Mouse (Mus musculus): Measurements from ENCODE around the gene Gadl1. TPM values are rescaled to one million over a fixed set of nuclear protein-coding genes. Genes with fewer than 3 reads are reported as not detected.
A peak's percentile ranks its signal among the peaks of the same experiment; 100 is the strongest.

Gadl1 gene
- polyA plus RNA-seq, 1 experiment from 2014 or later = 0.19 TPM

GRCm38 (mm10) chr9:115883413-115883812 is 25.8 kb upstream of the Gadl1 start:
- H3K9ac ChIP-seq (ENCODE audit: low read length) = no peak overlapping the region
- H3K9me3 ChIP-seq (ENCODE audit: control insufficient read depth, low read length) = no peaks in the 10 kb centered on the region
- no peaks in the 10 kb centered on the region for H3K36me3 ChIP-seq (ENCODE audit: control insufficient read depth, insufficient read depth, low read length)
- DNase-seq (ENCODE audit: low spot score) = no peak
- H3K4me3 ChIP-seq (ENCODE audit: low read depth, low read length) = no peak overlapping the region
- no peaks in the 10 kb centered on the region for H3K27me3 ChIP-seq (ENCODE audit: control insufficient read depth, insufficient read depth, low read length)
- no peaks in the 10 kb centered on the region for H3K4me1 ChIP-seq (replicated peaks; ENCODE audit: control insufficient read depth, insufficient read depth, low read length)
- H3K27ac ChIP-seq (ENCODE audit: low read depth, low read length) = no peak overlapping the region
- WGBS = 92% methylated on average over 5 of the region's 5 CpGs
- no peak for ATAC-seq (replicated peaks; ENCODE audit: low FRiP score)
- H3K4me2 ChIP-seq (ENCODE audit: low read depth, low read length, severe bottlenecking) = no peak overlapping the region

- 83% methylated on average over 5 of the region's 5 CpGs for WGBS
- Histone ChIP-seq H3K27me3 (ENCODE audit: control insufficient read depth, insufficient read depth, low read length) (no peaks in the 10 kb centered on the region), H3K4me1 (replicated peaks; ENCODE audit: control insufficient read depth, insufficient read depth, low read length) (no peaks in the 10 kb centered on the region), H3K27ac (ENCODE audit: low read depth, low read length) (no peak overlapping the region), H3K4me2 (ENCODE audit: low read depth, low read length, severe bottlenecking) (no peak overlapping the region), H3K9ac (ENCODE audit: low read length) (no peak overlapping the region), H3K9me3 (ENCODE audit: control insufficient read depth, low read length) (no peaks in the 10 kb centered on the region), H3K36me3 (ENCODE audit: control insufficient read depth, insufficient read depth, low read length) (no peaks in the 10 kb centered on the region), H3K4me3 (ENCODE audit: low read depth, low read length) (no peak overlapping the region)
- DNase-seq (ENCODE audit: low spot score) (no peak), ATAC-seq (replicated peaks; ENCODE audit: low FRiP score) (no peak)
Measured at GRCm38 (mm10) chr9:115887571-115887970, 21.7 kb upstream of the Gadl1 start.

- no peak overlapping the region for H3K9ac ChIP-seq (ENCODE audit: low read length)
- no peaks in the 10 kb centered on the region for H3K4me1 ChIP-seq (replicated peaks; ENCODE audit: control insufficient read depth, insufficient read depth, low read length)
- H3K9me3 ChIP-seq (ENCODE audit: control insufficient read depth, low read length) = no peaks in the 10 kb centered on the region
- no peak for ATAC-seq (replicated peaks; ENCODE audit: low FRiP score)
- H3K4me3 ChIP-seq (ENCODE audit: low read depth, low read length) = no peak overlapping the region
- H3K27ac ChIP-seq (ENCODE audit: low read depth, low read length) = no peak overlapping the region
- 69% methylated on average over 4 of the region's 4 CpGs for WGBS
- no peak for DNase-seq (ENCODE audit: low spot score)
- H3K36me3 ChIP-seq (ENCODE audit: control insufficient read depth, insufficient read depth, low read length) = no peaks in the 10 kb centered on the region
- no peaks in the 10 kb centered on the region for H3K27me3 ChIP-seq (ENCODE audit: control insufficient read depth, insufficient read depth, low read length)
- H3K4me2 ChIP-seq (ENCODE audit: low read depth, low read length, severe bottlenecking) = no peak overlapping the region
Measured at GRCm38 (mm10) chr9:115893131-115893530, 16.1 kb upstream of the Gadl1 start.

GRCm38 (mm10) chr9:115893947-115894346 is 15.3 kb upstream of the Gadl1 start:
- H3K9me3 ChIP-seq (ENCODE audit: control insufficient read depth, low read length) = no peaks in the 10 kb centered on the region
- no peak overlapping the region for H3K4me3 ChIP-seq (ENCODE audit: low read depth, low read length)
- H3K9ac ChIP-seq (ENCODE audit: low read length) = no peak overlapping the region
- no peak overlapping the region for H3K4me2 ChIP-seq (ENCODE audit: low read depth, low read length, severe bottlenecking)
- DNase-seq (ENCODE audit: low spot score) (no peak), ATAC-seq (replicated peaks; ENCODE audit: low FRiP score) (no peak)
- H3K36me3 ChIP-seq (ENCODE audit: control insufficient read depth, insufficient read depth, low read length) = no peaks in the 10 kb centered on the region
- H3K27me3 ChIP-seq (ENCODE audit: control insufficient read depth, insufficient read depth, low read length) = no peaks in the 10 kb centered on the region
- WGBS = 96% methylated on average over 10 of the region's 10 CpGs
- no peak overlapping the region for H3K27ac ChIP-seq (ENCODE audit: low read depth, low read length)
- H3K4me1 ChIP-seq (replicated peaks; ENCODE audit: control insufficient read depth, insufficient read depth, low read length) = no peaks in the 10 kb centered on the region

DNA sequence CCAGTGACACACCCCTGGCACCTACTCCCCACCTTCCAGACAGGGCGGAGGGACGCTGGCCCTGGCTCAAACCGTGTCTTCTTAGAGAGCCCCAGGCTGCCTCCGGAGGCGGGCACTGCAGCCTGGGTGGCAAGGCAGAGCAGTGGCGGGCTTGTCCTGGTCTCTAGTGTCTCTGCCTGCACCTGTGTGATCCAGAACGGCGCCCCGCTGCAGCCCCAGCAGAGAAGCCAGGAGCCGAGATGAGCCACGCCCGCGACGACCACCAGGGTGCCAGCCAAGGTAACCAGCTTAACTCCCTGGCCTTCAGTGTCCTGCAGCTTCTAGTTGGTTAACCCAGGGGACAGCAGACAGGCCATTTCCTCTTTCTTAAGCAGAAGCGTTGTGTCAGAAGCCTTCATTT is 930 bp upstream of the Gadl1 start:
- Histone ChIP-seq H3K9ac (ENCODE audit: low read length) (no peak overlapping the region), H3K9me3 (ENCODE audit: control insufficient read depth, low read length) (no peaks in the 10 kb centered on the region), H3K4me3 (ENCODE audit: low read depth, low read length) (no peak overlapping the region), H3K27ac (ENCODE audit: low read depth, low read length) (no peak overlapping the region), H3K4me1 (replicated peaks; ENCODE audit: control insufficient read depth, insufficient read depth, low read length) (0 out of 2 replicates have a peak, but pooled peaks cover 3% of the 10 kb centered on the region), H3K27me3 (ENCODE audit: control insufficient read depth, insufficient read depth, low read length) (no peaks in the 10 kb centered on the region), H3K4me2 (ENCODE audit: low read depth, low read length, severe bottlenecking) (0 out of 2 replicates have a peak overlapping the region, but pooled peaks have one; percentile 15), H3K36me3 (ENCODE audit: control insufficient read depth, insufficient read depth, low read length) (no peaks in the 10 kb centered on the region)
- 8% methylated on average over 15 of the region's 15 CpGs for WGBS
- 0 out of 2 replicates have a peak, but pooled peaks have one; percentile 21 for ATAC-seq (replicated peaks; ENCODE audit: low FRiP score)
- peak; percentile 58 for DNase-seq (ENCODE audit: low spot score)

GRCm38 (mm10) chr9:115914006-115914405 is 4.8 kb downstream of the Gadl1 start:
- Histone ChIP-seq H3K9ac (ENCODE audit: low read length) (no peak overlapping the region), H3K4me1 (replicated peaks; ENCODE audit: control insufficient read depth, insufficient read depth, low read length) (no peaks in the 10 kb centered on the region), H3K27ac (ENCODE audit: low read depth, low read length) (no peak overlapping the region), H3K4me3 (ENCODE audit: low read depth, low read length) (no peak overlapping the region), H3K4me2 (ENCODE audit: low read depth, low read length, severe bottlenecking) (no peak overlapping the region), H3K36me3 (ENCODE audit: control insufficient read depth, insufficient read depth, low read length) (no peaks in the 10 kb centered on the region), H3K27me3 (ENCODE audit: control insufficient read depth, insufficient read depth, low read length) (no peaks in the 10 kb centered on the region), H3K9me3 (ENCODE audit: control insufficient read depth, low read length) (no peaks in the 10 kb centered on the region)
- ATAC-seq (replicated peaks; ENCODE audit: low FRiP score) = no peak
- no peak for DNase-seq (ENCODE audit: low spot score)
- WGBS = 74% methylated on average over 7 of the region's 7 CpGs

DNA sequence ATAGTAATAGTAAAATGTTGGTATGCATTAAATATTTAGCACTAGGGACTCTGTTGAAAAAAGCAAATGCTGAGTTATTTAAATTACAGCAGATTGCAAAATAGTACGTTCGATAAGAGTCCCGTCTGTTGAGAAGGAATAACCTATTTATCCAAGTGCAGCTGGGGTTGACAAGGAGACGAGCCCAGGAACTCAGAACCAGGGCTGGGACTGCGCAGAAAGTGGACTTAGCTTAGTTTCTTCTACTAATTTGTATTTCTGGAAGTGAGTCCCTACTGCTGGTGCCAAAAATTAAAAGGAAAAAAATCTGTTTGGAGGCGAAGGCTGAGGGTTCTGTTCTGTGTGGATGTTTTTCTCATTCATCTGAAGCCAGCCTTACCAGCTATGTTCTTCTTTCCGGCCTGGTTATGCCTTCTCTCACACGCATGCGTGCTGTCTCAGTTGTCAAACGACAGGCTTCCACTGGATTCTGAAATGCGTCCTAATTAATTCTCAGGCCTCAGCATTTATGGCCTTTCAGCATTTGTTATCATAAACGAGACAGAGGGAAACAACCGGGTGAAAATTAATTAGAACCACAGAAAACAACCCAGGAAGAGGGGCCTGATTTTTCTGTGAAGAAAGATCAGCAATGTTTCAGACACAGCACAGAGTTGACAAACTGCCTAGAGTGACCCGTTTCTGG is 6.5 kb downstream of the Gadl1 start:
- no peak overlapping the region for H3K4me3 ChIP-seq (ENCODE audit: low read depth, low read length)
- DNase-seq (ENCODE audit: low spot score) = no peak

GRCm38 (mm10) chr9:115919736-115920135 is 10.5 kb downstream of the Gadl1 start:
- no peak overlapping the region for H3K4me3 ChIP-seq (ENCODE audit: low read depth, low read length)
- no peaks in the 10 kb centered on the region for H3K27me3 ChIP-seq (ENCODE audit: control insufficient read depth, insufficient read depth, low read length)
- no peak overlapping the region for H3K27ac ChIP-seq (ENCODE audit: low read depth, low read length)
- no peaks in the 10 kb centered on the region for H3K9me3 ChIP-seq (ENCODE audit: control insufficient read depth, low read length)
- H3K4me1 ChIP-seq (replicated peaks; ENCODE audit: control insufficient read depth, insufficient read depth, low read length) = no peaks in the 10 kb centered on the region
- 94% methylated on average over 3 of the region's 3 CpGs for WGBS
- no peak for ATAC-seq (replicated peaks; ENCODE audit: low FRiP score)
- no peak overlapping the region for H3K9ac ChIP-seq (ENCODE audit: low read length)
- H3K36me3 ChIP-seq (ENCODE audit: control insufficient read depth, insufficient read depth, low read length) = no peaks in the 10 kb centered on the region
- no peak for DNase-seq (ENCODE audit: low spot score)
- H3K4me2 ChIP-seq (ENCODE audit: low read depth, low read length, severe bottlenecking) = no peak overlapping the region

More for the DNA sequence above, 6.5 kb downstream of the Gadl1 start:
- H3K36me3 ChIP-seq (ENCODE audit: control insufficient read depth, insufficient read depth, low read length) = no peaks in the 10 kb centered on the region
- H3K4me2 ChIP-seq (ENCODE audit: low read depth, low read length, severe bottlenecking) = no peak overlapping the region
- no peaks in the 10 kb centered on the region for H3K27me3 ChIP-seq (ENCODE audit: control insufficient read depth, insufficient read depth, low read length)
- ATAC-seq (replicated peaks; ENCODE audit: low FRiP score) = no peak
- no peak overlapping the region for H3K9ac ChIP-seq (ENCODE audit: low read length)
- H3K27ac ChIP-seq (ENCODE audit: low read depth, low read length) = no peak overlapping the region
- 82% methylated on average over 14 of the region's 14 CpGs for WGBS
- no peaks in the 10 kb centered on the region for H3K4me1 ChIP-seq (replicated peaks; ENCODE audit: control insufficient read depth, insufficient read depth, low read length)
- H3K9me3 ChIP-seq (ENCODE audit: control insufficient read depth, low read length) = no peaks in the 10 kb centered on the region

- Histone ChIP-seq H3K9ac (ENCODE audit: low read length) (no peak overlapping the region), H3K36me3 (ENCODE audit: control insufficient read depth, insufficient read depth, low read length) (no peaks in the 10 kb centered on the region), H3K4me3 (ENCODE audit: low read depth, low read length) (no peak overlapping the region), H3K9me3 (ENCODE audit: control insufficient read depth, low read length) (no peaks in the 10 kb centered on the region), H3K27me3 (ENCODE audit: control insufficient read depth, insufficient read depth, low read length) (no peaks in the 10 kb centered on the region), H3K27ac (ENCODE audit: low read depth, low read length) (no peak overlapping the region), H3K4me1 (replicated peaks; ENCODE audit: control insufficient read depth, insufficient read depth, low read length) (no peaks in the 10 kb centered on the region), H3K4me2 (ENCODE audit: low read depth, low read length, severe bottlenecking) (no peak overlapping the region)
- 91% methylated on average over 10 of the region's 10 CpGs for WGBS
- ATAC-seq (replicated peaks; ENCODE audit: low FRiP score) (no peak), DNase-seq (ENCODE audit: low spot score) (no peak)
Measured at GRCm38 (mm10) chr9:115922662-115923061, 13.4 kb downstream of the Gadl1 start.

Measured in forebrain, embryonic 11.5 days (tissue).